8 mouse cellular contexts compared by ENCODE assay signal in the genomic region with DNA sequence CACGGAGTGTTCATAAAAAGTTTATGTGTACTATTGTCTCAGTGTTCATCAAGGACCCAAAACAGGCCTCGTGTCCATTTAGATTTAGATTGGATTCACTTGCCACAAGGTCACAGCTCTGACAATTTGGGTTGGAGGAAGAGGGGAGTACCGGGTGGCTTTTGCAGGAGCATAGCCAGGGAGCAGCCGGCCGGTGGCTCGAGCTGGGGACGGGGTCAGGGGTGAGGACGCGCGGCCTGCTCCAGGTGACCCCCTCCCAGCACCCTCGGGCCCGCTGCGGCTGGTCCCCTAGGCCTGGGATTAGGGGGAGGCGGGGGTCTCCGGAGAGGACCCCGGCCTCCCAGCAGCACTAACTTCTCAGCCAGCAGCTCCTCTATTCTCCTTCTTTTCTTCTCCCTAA. TPM values are rescaled to one million over a fixed set of nuclear protein-coding genes. Genes with fewer than 3 reads are reported as not detected.
DNase-seq lines count a peak whose midpoint lies in the region; ATAC-seq and TF ChIP-seq lines count a peak whose summit lies in the region.

No protein-coding gene starts in this region.

- peak; percentile 49 for ATAC-seq in embryonic facial prominence, embryonic 12.5 days (ENCODE audit: insufficient number of reproducible peaks, insufficient read depth, low FRiP score, low TSS enrichment)
- peak; percentile 21 for ATAC-seq in hindbrain, postnatal 0 days
- ATAC-seq in liver, embryonic 15.5 days (ENCODE audit: insufficient read depth): peak; percentile 46

- intact Hi-C loops in heart, postnatal 36 days (cut with DNase I): loop anchor here (1.0 to 5.0 kb wide), 2 partner anchors 27 to 317 kb away; no protein-coding TSS in a partner anchor

- no peak for TF ChIP-seq CTCF in hindbrain, postnatal 0 days (IDR thresholded peaks at IDR 0.05; ENCODE audit: low read depth)

- H3K4me1 ChIP-seq in heart, embryonic 10.5 days: peaks cover 16% of the 10 kb centered on the region
- H3K4me1 ChIP-seq in embryonic facial prominence, embryonic 12.5 days: peaks cover 18% of the 10 kb centered on the region
- H3K4me1 ChIP-seq in hindbrain, postnatal 0 days (ENCODE audit: insufficient read depth, low read length): peaks cover 4% of the 10 kb centered on the region; the same call in 1 of the 2 replicates
- peaks cover 58% of the 10 kb centered on the region for H3K4me1 ChIP-seq in liver, embryonic 15.5 days (replicated peaks)

- H3K9ac ChIP-seq in embryonic facial prominence, embryonic 12.5 days: peak overlapping the region; percentile 97
- peak overlapping the region; percentile 79 for H3K9ac ChIP-seq in hindbrain, postnatal 0 days (replicated peaks; ENCODE audit: low read length)
- H3K9ac ChIP-seq in liver, embryonic 15.5 days: peak overlapping the region; percentile 96

- WGBS in heart, embryonic 10.5 days: 1% methylated on average over 16 of the region's 16 CpGs
- WGBS in embryonic facial prominence, embryonic 12.5 days: under 1% methylated on average over 16 of the region's 16 CpGs
- WGBS in hindbrain, postnatal 0 days: under 1% methylated on average over 16 of the region's 16 CpGs
- WGBS in liver, embryonic 15.5 days (ENCODE audit: insufficient replicate concordance): under 1% methylated on average over 16 of the region's 16 CpGs

- peak overlapping the region; percentile 76 for H3K4me2 ChIP-seq in embryonic facial prominence, embryonic 12.5 days (replicated peaks)
- peak overlapping the region; percentile 71 for H3K4me2 ChIP-seq in hindbrain, postnatal 0 days (ENCODE audit: low read depth, low read length)
- H3K4me2 ChIP-seq in liver, embryonic 15.5 days: peak overlapping the region; percentile 79

- DNase-seq in heart, embryonic 10.5 days (ENCODE audit: low spot score): no peak
- no peak for DNase-seq in heart, postnatal 36 days
- peak; percentile 41 for DNase-seq in R1 (ENCODE audit: low read depth, low spot score)
- peak; percentile 15 for DNase-seq in hindbrain, postnatal 0 days (ENCODE audit: low spot score)
- peak; percentile 31 to 78 for DNase-seq in spleen, postnatal 4 days (ENCODE audit: low spot score in 2 of 2)
- DNase-seq in left cerebral cortex, adult 18-20 months (ENCODE audit: low spot score in 2 of 2): no peak

- H3K27me3 ChIP-seq in heart, embryonic 10.5 days (ENCODE audit: insufficient read depth, poor library complexity, severe bottlenecking): no peaks in the 10 kb centered on the region
- no peaks in the 10 kb centered on the region for H3K27me3 ChIP-seq in embryonic facial prominence, embryonic 12.5 days
- no peaks in the 10 kb centered on the region for H3K27me3 ChIP-seq in hindbrain, postnatal 0 days (ENCODE audit: insufficient read depth, low read length)
- H3K27me3 ChIP-seq in liver, embryonic 15.5 days: no peaks in the 10 kb centered on the region

- no peaks in the 10 kb centered on the region for H3K9me3 ChIP-seq in heart, embryonic 10.5 days
- H3K9me3 ChIP-seq in embryonic facial prominence, embryonic 12.5 days: no peaks in the 10 kb centered on the region
- no peaks in the 10 kb centered on the region for H3K9me3 ChIP-seq in hindbrain, postnatal 0 days (ENCODE audit: low read length)
- H3K9me3 ChIP-seq in liver, embryonic 15.5 days (replicated peaks): no peaks in the 10 kb centered on the region

- H3K27ac ChIP-seq in heart, embryonic 10.5 days: peak overlapping the region; percentile 97
- peak overlapping the region; percentile 86 for H3K27ac ChIP-seq in embryonic facial prominence, embryonic 12.5 days
- H3K27ac ChIP-seq in hindbrain, postnatal 0 days: peak overlapping the region; percentile 65
- H3K27ac ChIP-seq in liver, embryonic 15.5 days (replicated peaks): peak overlapping the region; percentile 87

- H3K4me3 ChIP-seq in heart, embryonic 10.5 days: peak overlapping the region; percentile 91
- H3K4me3 ChIP-seq in embryonic facial prominence, embryonic 12.5 days: peak overlapping the region; percentile 93
- H3K4me3 ChIP-seq in hindbrain, postnatal 0 days (ENCODE audit: low read length): peak overlapping the region; percentile 80
- H3K4me3 ChIP-seq in liver, embryonic 15.5 days (replicated peaks): peak overlapping the region; percentile 94

- peaks cover 6% of the 10 kb centered on the region; the same call in 1 of the 2 replicates for H3K36me3 ChIP-seq in heart, embryonic 10.5 days
- H3K36me3 ChIP-seq in embryonic facial prominence, embryonic 12.5 days: no peaks in the 10 kb centered on the region
- H3K36me3 ChIP-seq in hindbrain, postnatal 0 days (ENCODE audit: insufficient read depth, low read length): no peaks in the 10 kb centered on the region
- 0 out of 2 replicates have a peak, but pooled peaks cover 16% of the 10 kb centered on the region for H3K36me3 ChIP-seq in liver, embryonic 15.5 days (replicated peaks)

RNA-seq across cellular contexts. Expression of a gene that starts 0.5 kb away (rescaled TPM):
- 88.8 and 90.6 TPM in 2 replicates for polyA plus RNA-seq in heart, embryonic 10.5 days (2016; fragmentation: Nextera tagmentation; extraction: Ambion mirVana)
- total RNA-seq in heart, postnatal 36 days (2021): 10 to 100 TPM; 53.0 to 61.3 TPM
- polyA plus RNA-seq in embryonic facial prominence, embryonic 12.5 days (2016; fragmentation: Nextera tagmentation; extraction: Ambion mirVana): 97.0 and 97.8 TPM in 2 replicates
- total RNA-seq in hindbrain, postnatal 0 days (2014; rRNA removed): 44.2 and 60.3 TPM in 2 replicates
- 63.4 and 64.4 TPM in 2 replicates for polyA plus RNA-seq in hindbrain, postnatal 0 days (2015; fragmentation: Nextera tagmentation; extraction: Ambion mirVana)
- 23.4 and 26.0 TPM in 2 replicates for polyA plus RNA-seq in liver, embryonic 15.5 days (2015; fragmentation: Nextera tagmentation; extraction: Ambion mirVana)
- total RNA-seq in left cerebral cortex, adult 18-20 months (2021): 10 to 100 TPM; 70.9 to 74.3 TPM

RNA-seq across cellular contexts. Expression of a gene that starts 5.5 kb away (rescaled TPM):
- polyA plus RNA-seq in heart, embryonic 10.5 days (2016; fragmentation: Nextera tagmentation; extraction: Ambion mirVana): 54.5 and 87.5 TPM in 2 replicates
- 100 to 1,000 TPM; 120 to 128 TPM for total RNA-seq in heart, postnatal 36 days (2021)
- 56.4 and 57.2 TPM in 2 replicates for polyA plus RNA-seq in embryonic facial prominence, embryonic 12.5 days (2016; fragmentation: Nextera tagmentation; extraction: Ambion mirVana)
- total RNA-seq in hindbrain, postnatal 0 days (2014; rRNA removed): 88.3 and 97.5 TPM in 2 replicates
- 117 and 122 TPM in 2 replicates for polyA plus RNA-seq in hindbrain, postnatal 0 days (2015; fragmentation: Nextera tagmentation; extraction: Ambion mirVana)
- polyA plus RNA-seq in liver, embryonic 15.5 days (2015; fragmentation: Nextera tagmentation; extraction: Ambion mirVana): 33.5 and 34.6 TPM in 2 replicates
- total RNA-seq in left cerebral cortex, adult 18-20 months (2021): 100 to 1,000 TPM; 205 to 217 TPM

RNA-seq across cellular contexts. Expression of a gene that starts 26.0 kb away (rescaled TPM):
- 23.8 and 24.0 TPM in 2 replicates for polyA plus RNA-seq in heart, embryonic 10.5 days (2016; fragmentation: Nextera tagmentation; extraction: Ambion mirVana)
- 10 to 100 TPM; 38.5 to 39.7 TPM for total RNA-seq in heart, postnatal 36 days (2021)
- polyA plus RNA-seq in embryonic facial prominence, embryonic 12.5 days (2016; fragmentation: Nextera tagmentation; extraction: Ambion mirVana): 35.7 TPM in 2 replicates
- total RNA-seq in hindbrain, postnatal 0 days (2014; rRNA removed): 15.9 and 19.8 TPM in 2 replicates
- polyA plus RNA-seq in hindbrain, postnatal 0 days (2015; fragmentation: Nextera tagmentation; extraction: Ambion mirVana): 50.8 and 53.5 TPM in 2 replicates
- 12.5 and 13.2 TPM in 2 replicates for polyA plus RNA-seq in liver, embryonic 15.5 days (2015; fragmentation: Nextera tagmentation; extraction: Ambion mirVana)
- total RNA-seq in left cerebral cortex, adult 18-20 months (2021): 10 to 100 TPM; 49.7 to 54.4 TPM

RNA-seq across cellular contexts. Expression of a gene that starts 47.6 kb away (rescaled TPM):
- polyA plus RNA-seq in heart, embryonic 10.5 days (2016; fragmentation: Nextera tagmentation; extraction: Ambion mirVana): 10.5 and 17.5 TPM in 2 replicates
- 10 to 100 TPM; 57.6 to 64.6 TPM for total RNA-seq in heart, postnatal 36 days (2021)
- polyA plus RNA-seq in embryonic facial prominence, embryonic 12.5 days (2016; fragmentation: Nextera tagmentation; extraction: Ambion mirVana): 2.4 and 3.7 TPM in 2 replicates
- total RNA-seq in hindbrain, postnatal 0 days (2014; rRNA removed): 0.21 TPM in 1 of 2 replicates, not detected in the other
- polyA plus RNA-seq in hindbrain, postnatal 0 days (2015; fragmentation: Nextera tagmentation; extraction: Ambion mirVana): not detected in 2 replicates
- 0.26 and 0.47 TPM in 2 replicates for polyA plus RNA-seq in liver, embryonic 15.5 days (2015; fragmentation: Nextera tagmentation; extraction: Ambion mirVana)
- not detected for total RNA-seq in left cerebral cortex, adult 18-20 months (2021)

RNA-seq across cellular contexts. Expression of a gene that starts 56.0 kb away (rescaled TPM):
- 11.2 and 14.9 TPM in 2 replicates for polyA plus RNA-seq in heart, embryonic 10.5 days (2016; fragmentation: Nextera tagmentation; extraction: Ambion mirVana)
- total RNA-seq in heart, postnatal 36 days (2021): 10 to 100 TPM; 14.5 to 17.0 TPM
- polyA plus RNA-seq in embryonic facial prominence, embryonic 12.5 days (2016; fragmentation: Nextera tagmentation; extraction: Ambion mirVana): 9.5 and 10.0 TPM in 2 replicates
- 32.7 and 33.7 TPM in 2 replicates for total RNA-seq in hindbrain, postnatal 0 days (2014; rRNA removed)
- 10.3 and 11.4 TPM in 2 replicates for polyA plus RNA-seq in hindbrain, postnatal 0 days (2015; fragmentation: Nextera tagmentation; extraction: Ambion mirVana)
- 1.8 and 2.5 TPM in 2 replicates for polyA plus RNA-seq in liver, embryonic 15.5 days (2015; fragmentation: Nextera tagmentation; extraction: Ambion mirVana)
- 10 to 100 TPM; 20.8 to 21.2 TPM for total RNA-seq in left cerebral cortex, adult 18-20 months (2021)

Comparison
In these comparisons a context has a peak if more than half of its experiments do, and no peak if none do; other contexts are left out.
1. DNase-seq: peak in R1 (single experiment), hindbrain, postnatal 0 days (single experiment) and spleen, postnatal 4 days (2 of 2); none in heart, embryonic 10.5 days (single experiment), heart, postnatal 36 days (0 of 2) and left cerebral cortex, adult 18-20 months (0 of 2).
2. Peak in every context shown above with its lines, with median percentiles within 50 percentile points of each other: H3K27ac ChIP-seq, H3K4me3 ChIP-seq, ATAC-seq, H3K4me2 ChIP-seq and H3K9ac ChIP-seq.